Comparison of ENCODE assay signal across 8 mouse cellular contexts in genomic region chrX:141473470-141474302, GRCm38 (mm10). TPM values are rescaled to one million over a fixed set of nuclear protein-coding genes. Genes with fewer than 3 reads are reported as not detected.
DNase-seq lines count a peak whose midpoint lies in the region; ATAC-seq lines count a peak whose summit lies in the region.

TSS of gene Col4a6 (minus strand) at chrX:141474076.

- H3K4me3 ChIP-seq in forebrain, embryonic 12.5 days (replicated peaks): peak within 1 kb of the TSS; percentile 44
- H3K4me3 ChIP-seq in intestine, embryonic 15.5 days (replicated peaks): peak within 1 kb of the TSS; percentile 23
- peak within 1 kb of the TSS; percentile 49 for H3K4me3 ChIP-seq in lung, embryonic 15.5 days
- peak within 1 kb of the TSS; percentile 64 for H3K4me3 ChIP-seq in stomach, embryonic 16.5 days (replicated peaks; ENCODE audit: low read length)

- WGBS in forebrain, embryonic 12.5 days: 12% methylated on average over 16 of the region's 16 CpGs
- 18% methylated on average over 16 of the region's 16 CpGs for WGBS in intestine, embryonic 15.5 days
- WGBS in lung, embryonic 15.5 days: 12% methylated on average over 15 of the region's 16 CpGs
- 11% methylated on average over 16 of the region's 16 CpGs for WGBS in stomach, embryonic 16.5 days

- no peaks in the 10 kb centered on the region for H3K36me3 ChIP-seq in forebrain, embryonic 12.5 days (replicated peaks)
- no peaks in the 10 kb centered on the region for H3K36me3 ChIP-seq in intestine, embryonic 15.5 days
- no peaks in the 10 kb centered on the region for H3K36me3 ChIP-seq in lung, embryonic 15.5 days
- no peaks in the 10 kb centered on the region for H3K36me3 ChIP-seq in stomach, embryonic 16.5 days (ENCODE audit: control insufficient read depth, insufficient read depth, low read length)

- no peaks in the 10 kb centered on the region for H3K9me3 ChIP-seq in forebrain, embryonic 12.5 days
- H3K9me3 ChIP-seq in intestine, embryonic 15.5 days: no peaks in the 10 kb centered on the region
- no peaks in the 10 kb centered on the region for H3K9me3 ChIP-seq in lung, embryonic 15.5 days
- H3K9me3 ChIP-seq in stomach, embryonic 16.5 days (replicated peaks; ENCODE audit: control insufficient read depth, low read length): no peaks in the 10 kb centered on the region

- no peaks in the 10 kb centered on the region for H3K4me1 ChIP-seq in forebrain, embryonic 12.5 days
- no peaks in the 10 kb centered on the region for H3K4me1 ChIP-seq in intestine, embryonic 15.5 days (replicated peaks)
- H3K4me1 ChIP-seq in lung, embryonic 15.5 days: no peaks in the 10 kb centered on the region
- no peaks in the 10 kb centered on the region for H3K4me1 ChIP-seq in stomach, embryonic 16.5 days (ENCODE audit: control insufficient read depth, insufficient read depth, low read length)

- H3K27me3 ChIP-seq in forebrain, embryonic 12.5 days: peaks cover 28% of the 10 kb centered on the region
- no peaks in the 10 kb centered on the region for H3K27me3 ChIP-seq in intestine, embryonic 15.5 days (replicated peaks)
- H3K27me3 ChIP-seq in lung, embryonic 15.5 days: peaks cover 14% of the 10 kb centered on the region
- H3K27me3 ChIP-seq in stomach, embryonic 16.5 days (ENCODE audit: control insufficient read depth, insufficient read depth, low read length): peaks cover 9% of the 10 kb centered on the region; the same call in 1 of the 2 replicates

- peak; percentile 68 for ATAC-seq in forebrain, embryonic 12.5 days (ENCODE audit: low FRiP score)
- ATAC-seq in intestine, embryonic 15.5 days: no peak
- 0 out of 2 replicates have a peak, but pooled peaks have one; percentile 52 for ATAC-seq in lung, embryonic 15.5 days (ENCODE audit: borderline replicate concordance, extremely low read depth, low FRiP score, low TSS enrichment)
- no peak for ATAC-seq in stomach, embryonic 16.5 days (ENCODE audit: insufficient read depth, low FRiP score)

- H3K4me2 ChIP-seq in forebrain, embryonic 12.5 days: peak within 1 kb of the TSS; percentile 58
- peak within 1 kb of the TSS; percentile 62 for H3K4me2 ChIP-seq in intestine, embryonic 15.5 days (replicated peaks)
- H3K4me2 ChIP-seq in lung, embryonic 15.5 days: peak within 1 kb of the TSS; percentile 57
- peak within 1 kb of the TSS; percentile 59 for H3K4me2 ChIP-seq in stomach, embryonic 16.5 days (ENCODE audit: low read depth, low read length)

- H3K27ac ChIP-seq in forebrain, embryonic 12.5 days: no peak within 1 kb of the TSS
- no peak within 1 kb of the TSS for H3K27ac ChIP-seq in intestine, embryonic 15.5 days
- H3K27ac ChIP-seq in lung, embryonic 15.5 days: peak within 1 kb of the TSS; percentile 41
- H3K27ac ChIP-seq in stomach, embryonic 16.5 days (ENCODE audit: low read length): no peak within 1 kb of the TSS

- peak; percentile 5 to 7 for DNase-seq in lung, adult 18-20 months
- DNase-seq in lung, postnatal 14 days: no peak
- no peak for DNase-seq in cerebellum, postnatal 25 days
- DNase-seq in thymus, postnatal 36 days: no peak

- no peak within 1 kb of the TSS for H3K9ac ChIP-seq in forebrain, embryonic 12.5 days
- no peak within 1 kb of the TSS for H3K9ac ChIP-seq in intestine, embryonic 15.5 days
- peak within 1 kb of the TSS; percentile 22 for H3K9ac ChIP-seq in lung, embryonic 15.5 days
- peak within 1 kb of the TSS; percentile 67 for H3K9ac ChIP-seq in stomach, embryonic 16.5 days (ENCODE audit: low read length)

RNA-seq across cellular contexts. Expression of gene Col4a6, which starts in this region (rescaled TPM):
- 1.2 and 1.9 TPM in 2 replicates for polyA plus RNA-seq in forebrain, embryonic 12.5 days (2016; fragmentation: Nextera tagmentation; extraction: Ambion mirVana)
- 3.0 and 3.4 TPM in 2 replicates for polyA plus RNA-seq in intestine, embryonic 15.5 days (2015; fragmentation: Nextera tagmentation; extraction: Ambion mirVana)
- polyA plus RNA-seq in lung, embryonic 15.5 days (2015; fragmentation: Nextera tagmentation; extraction: Ambion mirVana): 7.3 and 8.2 TPM in 2 replicates
- 14.5 and 14.6 TPM in 2 replicates for polyA plus RNA-seq in stomach, embryonic 16.5 days (2015; fragmentation: Nextera tagmentation; extraction: Ambion mirVana)

Comparison
In these comparisons a context has a peak if more than half of its experiments do, and no peak if none do; other contexts are left out.
1. DNase-seq: peak in lung, adult 18-20 months (2 of 2); none in lung, postnatal 14 days (single experiment), cerebellum, postnatal 25 days (0 of 2) and thymus, postnatal 36 days (0 of 2).
2. ATAC-seq: peak in forebrain, embryonic 12.5 days (single experiment) and lung, embryonic 15.5 days (single experiment); none in intestine, embryonic 15.5 days (single experiment) and stomach, embryonic 16.5 days (single experiment).
3. H3K9ac ChIP-seq: peak in lung, embryonic 15.5 days (single experiment) and stomach, embryonic 16.5 days (single experiment); none in forebrain, embryonic 12.5 days (single experiment) and intestine, embryonic 15.5 days (single experiment).
4. Peak in every context shown above with its lines, with median percentiles within 50 percentile points of each other: H3K4me2 ChIP-seq and H3K4me3 ChIP-seq.